Mouse (Mus musculus): ENCODE measurements around the gene Specc1.

DNA sequence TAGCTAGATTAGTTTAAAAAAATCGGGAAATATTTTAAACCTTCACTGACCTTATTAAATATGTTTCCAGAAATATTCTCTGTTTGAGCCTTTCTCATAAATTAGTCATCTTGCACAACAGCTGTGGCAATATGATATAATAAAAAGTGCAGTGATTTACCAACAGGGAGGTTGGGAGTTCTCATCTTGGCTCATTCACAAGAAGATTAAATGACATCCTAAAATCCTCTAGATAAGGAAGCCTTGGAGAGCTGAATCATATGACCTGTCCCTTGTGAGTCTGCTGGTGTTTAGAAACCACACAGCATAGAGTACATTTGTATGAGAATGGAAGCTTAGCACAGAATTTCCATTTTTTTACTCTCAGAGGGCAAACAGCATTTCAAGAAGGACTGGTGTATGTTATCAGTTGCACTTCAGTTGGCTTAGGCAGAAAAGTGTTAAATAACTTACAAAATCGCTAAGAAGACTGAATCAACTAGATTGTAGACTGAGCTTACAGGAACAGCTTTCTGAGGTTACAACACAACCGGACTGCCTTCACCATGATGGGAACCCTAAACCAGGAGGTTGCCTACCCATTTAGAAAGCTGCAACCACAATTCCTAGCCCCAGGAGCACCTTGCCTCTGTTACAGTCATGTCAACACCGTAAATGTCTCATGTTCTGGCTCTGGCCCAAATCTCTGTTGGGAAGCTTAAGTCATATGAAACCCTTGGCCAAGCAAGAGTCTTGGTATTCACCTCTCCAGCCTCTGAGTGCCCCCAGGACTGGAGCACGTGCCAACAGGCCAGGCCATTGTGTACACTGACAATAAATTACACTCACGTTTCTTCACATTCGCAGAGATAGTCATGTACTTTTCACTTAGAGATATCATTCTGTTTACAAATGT, 188.9 kb downstream of the Specc1 start:
- TF ChIP-seq TCF12 (IDR thresholded peaks at IDR 0.05; ENCODE audit: insufficient read depth, poor library complexity, severe bottlenecking) = peak; percentile 27
- TF ChIP-seq USF1 (IDR thresholded peaks at IDR 0.05; ENCODE audit: low read depth) = peak; percentile 80
- TF ChIP-seq E2F4 (IDR thresholded peaks at IDR 0.05; ENCODE audit: insufficient read depth) = no peak
- no peak for TF ChIP-seq POLR2A (IDR thresholded peaks at IDR 0.05; ENCODE audit: insufficient read length, low read depth)
- TF ChIP-seq REST (IDR thresholded peaks at IDR 0.05; ENCODE audit: insufficient read depth, insufficient read length) = no peak
- peak; percentile 94 for TF ChIP-seq CEBPB (IDR thresholded peaks at IDR 0.05; ENCODE audit: insufficient read depth, poor library complexity, severe bottlenecking)

All from myocyte (in vitro differentiated cells).